Mouse (Mus musculus): ENCODE measurements around the gene Hivep2. TPM values are rescaled to one million over a fixed set of nuclear protein-coding genes. Genes with fewer than 3 reads are reported as not detected.

The Hivep2 gene
- polyA plus RNA-seq, 1 experiment from 2014 or later = 7.9 TPM

GRCm38 (mm10) chr10:14072504-14072903 is 106.6 kb downstream of the Hivep2 start:
- 92% methylated on average over 3 of the region's 3 CpGs for WGBS
- no peak overlapping the region for H3K9ac ChIP-seq

GRCm38 (mm10) chr10:14075767-14076166 is 109.9 kb downstream of the Hivep2 start:
- no peak overlapping the region for H3K27ac ChIP-seq
- no peaks in the 10 kb centered on the region for H3K9me3 ChIP-seq
- H3K36me3 ChIP-seq = no peaks in the 10 kb centered on the region
- H3K4me3 ChIP-seq = no peak overlapping the region
- no peak for ATAC-seq (ENCODE audit: insufficient number of reproducible peaks, low FRiP score, low TSS enrichment, low read depth)
- no peak overlapping the region for H3K4me2 ChIP-seq
- H3K9ac ChIP-seq = no peak overlapping the region
- H3K27me3 ChIP-seq = no peaks in the 10 kb centered on the region
- 88% methylated on average over 5 of the region's 5 CpGs for WGBS
- H3K4me1 ChIP-seq = peaks cover 3% of the 10 kb centered on the region; the same call in 1 of the 2 replicates

More at GRCm38 (mm10) chr10:14072504-14072903, 106.6 kb downstream of the Hivep2 start:
- no peak for ATAC-seq (ENCODE audit: insufficient number of reproducible peaks, low FRiP score, low TSS enrichment, low read depth)
- Histone ChIP-seq H3K4me1 (no peaks in the 10 kb centered on the region), H3K27me3 (no peaks in the 10 kb centered on the region), H3K36me3 (no peaks in the 10 kb centered on the region), H3K9me3 (no peaks in the 10 kb centered on the region), H3K27ac (no peak overlapping the region), H3K4me3 (no peak overlapping the region), H3K4me2 (no peak overlapping the region)

GRCm38 (mm10) chr10:14076880-14077279 is 111.0 kb downstream of the Hivep2 start:
- no peak overlapping the region for H3K9ac ChIP-seq
- H3K36me3 ChIP-seq = no peaks in the 10 kb centered on the region
- H3K4me2 ChIP-seq = no peak overlapping the region
- 84% methylated on average over 9 of the region's 9 CpGs for WGBS
- no peaks in the 10 kb centered on the region for H3K27me3 ChIP-seq
- no peaks in the 10 kb centered on the region for H3K9me3 ChIP-seq
- ATAC-seq (ENCODE audit: insufficient number of reproducible peaks, low FRiP score, low TSS enrichment, low read depth) = no peak
- H3K4me1 ChIP-seq = peaks cover 3% of the 10 kb centered on the region; the same call in 1 of the 2 replicates
- H3K27ac ChIP-seq = no peak overlapping the region
- no peak overlapping the region for H3K4me3 ChIP-seq

- no peak overlapping the region for H3K9ac ChIP-seq
- no peak for ATAC-seq (ENCODE audit: insufficient number of reproducible peaks, low FRiP score, low TSS enrichment, low read depth)
- WGBS = 84% methylated on average over 6 of the region's 6 CpGs
- H3K4me2 ChIP-seq = no peak overlapping the region
- no peak overlapping the region for H3K4me3 ChIP-seq
- no peaks in the 10 kb centered on the region for H3K27me3 ChIP-seq
- no peak overlapping the region for H3K27ac ChIP-seq
- H3K4me1 ChIP-seq = peaks cover 3% of the 10 kb centered on the region; the same call in 1 of the 2 replicates
- no peaks in the 10 kb centered on the region for H3K9me3 ChIP-seq
- H3K36me3 ChIP-seq = no peaks in the 10 kb centered on the region
Observed at GRCm38 (mm10) chr10:14080830-14081229, 115.0 kb downstream of the Hivep2 start.

- 77% methylated on average over 3 of the region's 3 CpGs for WGBS
- no peaks in the 10 kb centered on the region for H3K36me3 ChIP-seq
- no peak for ATAC-seq (ENCODE audit: insufficient number of reproducible peaks, low FRiP score, low TSS enrichment, low read depth)
Observed at GRCm38 (mm10) chr10:14081824-14082223, 115.9 kb downstream of the Hivep2 start.

GRCm38 (mm10) chr10:14082275-14082674 is 116.4 kb downstream of the Hivep2 start:
- H3K27ac ChIP-seq = no peak overlapping the region
- ATAC-seq (ENCODE audit: insufficient number of reproducible peaks, low FRiP score, low TSS enrichment, low read depth) = no peak
- H3K36me3 ChIP-seq = no peaks in the 10 kb centered on the region
- WGBS = 72% methylated on average over 3 of the region's 3 CpGs
- no peak overlapping the region for H3K9ac ChIP-seq
- H3K27me3 ChIP-seq = no peaks in the 10 kb centered on the region
- H3K4me2 ChIP-seq = no peak overlapping the region
- peaks cover 9% of the 10 kb centered on the region for H3K4me1 ChIP-seq
- H3K4me3 ChIP-seq = no peak overlapping the region
- H3K9me3 ChIP-seq = no peaks in the 10 kb centered on the region

More at GRCm38 (mm10) chr10:14081824-14082223, 115.9 kb downstream of the Hivep2 start:
- no peaks in the 10 kb centered on the region for H3K9me3 ChIP-seq
- H3K27me3 ChIP-seq = no peaks in the 10 kb centered on the region
- H3K4me3 ChIP-seq = no peak overlapping the region
- H3K9ac ChIP-seq = no peak overlapping the region
- H3K27ac ChIP-seq = no peak overlapping the region
- no peak overlapping the region for H3K4me2 ChIP-seq
- H3K4me1 ChIP-seq = peaks cover 9% of the 10 kb centered on the region

- no peak for ATAC-seq (ENCODE audit: insufficient number of reproducible peaks, low FRiP score, low TSS enrichment, low read depth)
- 0 out of 2 replicates have a peak overlapping the region, but pooled peaks have one; percentile 23 for H3K27ac ChIP-seq
- no peaks in the 10 kb centered on the region for H3K27me3 ChIP-seq
- 72% methylated on average over 12 of the region's 12 CpGs for WGBS
- no peaks in the 10 kb centered on the region for H3K36me3 ChIP-seq
- no peaks in the 10 kb centered on the region for H3K9me3 ChIP-seq
- no peak overlapping the region for H3K4me3 ChIP-seq
- no peak overlapping the region for H3K9ac ChIP-seq
- H3K4me1 ChIP-seq = peaks cover 6% of the 10 kb centered on the region
- H3K4me2 ChIP-seq = no peak overlapping the region
Observed at GRCm38 (mm10) chr10:14085241-14085659, 119.4 kb downstream of the Hivep2 start.

- no peaks in the 10 kb centered on the region for H3K9me3 ChIP-seq
Observed at GRCm38 (mm10) chr10:14085882-14086515, 120.1 kb downstream of the Hivep2 start.

GRCm38 (mm10) chr10:14087316-14087715 is 121.4 kb downstream of the Hivep2 start:
- H3K4me2 ChIP-seq = no peak overlapping the region
- H3K36me3 ChIP-seq = no peaks in the 10 kb centered on the region
- H3K27ac ChIP-seq = no peak overlapping the region
- H3K9me3 ChIP-seq = no peaks in the 10 kb centered on the region
- H3K4me1 ChIP-seq = peaks cover 6% of the 10 kb centered on the region; the same call in 1 of the 2 replicates
- H3K27me3 ChIP-seq = no peaks in the 10 kb centered on the region
- no peak overlapping the region for H3K4me3 ChIP-seq
- no peak for ATAC-seq (ENCODE audit: insufficient number of reproducible peaks, low FRiP score, low TSS enrichment, low read depth)
- WGBS = 76% methylated on average over 7 of the region's 7 CpGs
- no peak overlapping the region for H3K9ac ChIP-seq

More at GRCm38 (mm10) chr10:14085882-14086515, 120.1 kb downstream of the Hivep2 start:
- H3K27ac ChIP-seq = peak overlapping the region; percentile 39
- 40% methylated on average over 10 of the region's 10 CpGs for WGBS
- H3K4me2 ChIP-seq = peak overlapping the region; percentile 24; the same call in 1 of the 2 replicates
- H3K4me3 ChIP-seq = 0 out of 2 replicates have a peak overlapping the region, but pooled peaks have one; percentile 11
- H3K36me3 ChIP-seq = no peaks in the 10 kb centered on the region
- ATAC-seq (ENCODE audit: insufficient number of reproducible peaks, low FRiP score, low TSS enrichment, low read depth) = no peak
- no peaks in the 10 kb centered on the region for H3K27me3 ChIP-seq
- no peak overlapping the region for H3K9ac ChIP-seq
- peaks cover 6% of the 10 kb centered on the region; the same call in 1 of the 2 replicates for H3K4me1 ChIP-seq

- H3K9me3 ChIP-seq = no peaks in the 10 kb centered on the region
- H3K9ac ChIP-seq = no peak overlapping the region
- H3K4me1 ChIP-seq = peaks cover 6% of the 10 kb centered on the region; the same call in 1 of the 2 replicates
- no peaks in the 10 kb centered on the region for H3K36me3 ChIP-seq
- H3K27ac ChIP-seq = no peak overlapping the region
- no peaks in the 10 kb centered on the region for H3K27me3 ChIP-seq
- no peak for ATAC-seq (ENCODE audit: insufficient number of reproducible peaks, low FRiP score, low TSS enrichment, low read depth)
- no peak overlapping the region for H3K4me2 ChIP-seq
- no peak overlapping the region for H3K4me3 ChIP-seq
- 59% methylated on average over 9 of the region's 9 CpGs for WGBS
Observed at GRCm38 (mm10) chr10:14089488-14089887, 123.6 kb downstream of the Hivep2 start.

- no peak overlapping the region for H3K4me3 ChIP-seq
- no peaks in the 10 kb centered on the region for H3K4me1 ChIP-seq
- H3K9ac ChIP-seq = no peak overlapping the region
- WGBS = 82% methylated on average over 4 of the region's 4 CpGs
- no peaks in the 10 kb centered on the region for H3K9me3 ChIP-seq
- H3K36me3 ChIP-seq = no peaks in the 10 kb centered on the region
- no peak for ATAC-seq (ENCODE audit: insufficient number of reproducible peaks, low FRiP score, low TSS enrichment, low read depth)
- H3K27ac ChIP-seq = no peak overlapping the region
- no peaks in the 10 kb centered on the region for H3K27me3 ChIP-seq
- H3K4me2 ChIP-seq = no peak overlapping the region
Observed at GRCm38 (mm10) chr10:14094033-14094432, 128.2 kb downstream of the Hivep2 start.

- H3K27me3 ChIP-seq = no peaks in the 10 kb centered on the region
- no peak overlapping the region for H3K9ac ChIP-seq
- WGBS = 89% methylated on average over 3 of the region's 3 CpGs
- H3K4me3 ChIP-seq = no peak overlapping the region
- no peak overlapping the region for H3K4me2 ChIP-seq
- no peaks in the 10 kb centered on the region for H3K36me3 ChIP-seq
- no peak for ATAC-seq (ENCODE audit: insufficient number of reproducible peaks, low FRiP score, low TSS enrichment, low read depth)
- H3K27ac ChIP-seq = no peak overlapping the region
- H3K4me1 ChIP-seq = no peaks in the 10 kb centered on the region
- H3K9me3 ChIP-seq = no peaks in the 10 kb centered on the region
Observed at GRCm38 (mm10) chr10:14096045-14096444, 130.2 kb downstream of the Hivep2 start.

Data from limb, embryonic 15.5 days (tissue).